Mouse (Mus musculus) CH12.LX (cell line): ENCODE measurements around the gene Zbtb5.

Experiments
- CHD2 ChIP-seq: IDR thresholded peaks from 2 replicates; pipeline ENCODE4 v1.6.1; 2011; ENCODE audit warnings: low read length, improper control_type of control experiment
- CTCF ChIP-seq, 2 experiments: IDR thresholded peaks in 1 of 2; conservative IDR thresholded peaks in 1 of 2; 2 replicates each; pipeline ENCODE4 v1.5.1; 2011 to 2012; ENCODE audit warnings: low read depth in 2 of 2, low read length in 2 of 2, improper control_type of control experiment in 1 of 2, inconsistent platforms in 1 of 2, mild to moderate bottlenecking in 1 of 2, moderate library complexity in 1 of 2
- KAT2A ChIP-seq: IDR thresholded peaks from 2 replicates; pipeline ENCODE4 v1.6.1; 2012; ENCODE audit warnings: low read length, improper control_type of control experiment, inconsistent platforms; ENCODE audit not compliant: insufficient replicate concordance
- MEF2A ChIP-seq: IDR thresholded peaks from 2 replicates; pipeline ENCODE4 v1.6.1; 2014; ENCODE audit warnings: low read depth, mild to moderate bottlenecking, inconsistent platforms, low read length, improper control_type of control experiment, borderline replicate concordance
- MXI1 ChIP-seq: IDR thresholded peaks from 2 replicates; pipeline ENCODE4 v1.6.1; 2011; ENCODE audit warnings: mild to moderate bottlenecking, low read depth, low read length, improper control_type of control experiment
- NELFE ChIP-seq: IDR thresholded peaks from 2 replicates; pipeline ENCODE4 v1.6.1; 2011; ENCODE audit warnings: low read depth, low read length, improper control_type of control experiment
- POLR2A ChIP-seq: IDR thresholded peaks from 2 replicates; pipeline ENCODE4 v1.6.1; 2011; ENCODE audit warnings: low read depth, mild to moderate bottlenecking, improper control_type of control experiment, low read length
- POLR2AphosphoS2 ChIP-seq: IDR thresholded peaks from 2 replicates; pipeline ENCODE4 v1.6.1; 2011; ENCODE audit warnings: low read depth, low read length, improper control_type of control experiment
- TCF12 ChIP-seq: IDR thresholded peaks from 2 replicates; pipeline ENCODE4 v1.6.1; 2014; ENCODE audit warnings: low read depth, mild to moderate bottlenecking, inconsistent platforms, low read length, improper control_type of control experiment

DNA sequence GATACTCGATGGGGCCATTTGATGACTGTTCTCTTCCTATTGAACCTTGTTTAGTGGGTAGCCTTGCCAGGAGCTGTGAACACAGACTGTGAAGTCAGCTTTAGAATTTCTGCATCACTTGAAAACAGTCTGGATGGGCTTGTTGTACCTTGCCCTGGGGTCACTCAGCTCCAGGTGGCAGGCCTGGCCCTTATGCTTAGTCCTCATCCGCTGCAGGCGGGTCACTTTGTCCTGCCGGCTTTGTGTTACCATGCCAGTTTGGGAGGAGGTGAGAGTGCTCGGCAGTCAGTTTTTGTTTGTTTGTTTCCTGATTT, 30.3 kb downstream of the Zbtb5 start:
- TF ChIP-seq POLR2A (no peak), NELFE (no peak), CHD2 (no peak), MEF2A (no peak), TCF12 (no peak), KAT2A (no peak), POLR2AphosphoS2 (no peak), MXI1 (no peak), CTCF (conservative IDR thresholded peaks at IDR 0.05 in 1 of 2, IDR thresholded peaks at IDR 0.05 in 1 of 2; ENCODE audit: low read depth in 2 of 2, low read length in 2 of 2) (no peak)
